Mouse (Mus musculus): ENCODE measurements at regions not wholly inside any gene's neighbourhood (a gene's known extent, or its start where the extent isn't known, plus 50 kb on each side); places are given as distances from the start of the nearest gene placed in this dataset.

GRCm38 (mm10) chr7:37343691-37344233 is 429.7 kb downstream of the Zfp536 start:
- no peak for TF ChIP-seq CTCF (IDR thresholded peaks at IDR 0.05; ENCODE audit: low read depth, low read length)
- TF ChIP-seq POLR2AphosphoS5 (IDR thresholded peaks at IDR 0.05; ENCODE audit: insufficient replicate concordance, low read depth, low read length) = no peak
- no peak for TF ChIP-seq GATA1 (IDR thresholded peaks at IDR 0.05; ENCODE audit: borderline replicate concordance, low read length)
- TF ChIP-seq TAL1 (conservative IDR thresholded peaks at IDR 0.05; ENCODE audit: low read depth, low read length) = no peak
- TF ChIP-seq GATA2 (IDR thresholded peaks at IDR 0.05; ENCODE audit: borderline replicate concordance, low read depth, low read length) = no peak
